Mouse (Mus musculus) heart, embryonic 13.5 days (tissue): Measurements from ENCODE around the gene Hsd17b12. TPM values are rescaled to one million over a fixed set of nuclear protein-coding genes. Genes with fewer than 3 reads are reported as not detected.

Experiments used
- ATAC-seq: fragments of 200-750 bp; cut with Nextera tagmentation; 2 replicates; pipeline ENCODE4 v1.8.0; 2017; ENCODE audit warnings: moderate TSS enrichment; ENCODE audit not compliant: insufficient number of reproducible peaks, low FRiP score, low TSS enrichment; ENCODE audit errors: extremely low read depth
- H3K27ac ChIP-seq: fragments of 300-500 bp; sonication (generic); replicated peaks from 2 replicates; pipeline ENCODE4 v1.5.1; 2015; ENCODE audit warnings: moderate library complexity, mild to moderate bottlenecking, inconsistent platforms
- H3K27me3 ChIP-seq: fragments of 300-500 bp; sonication (generic); replicated peaks from 2 replicates; pipeline ENCODE4 v1.6.1; 2015; ENCODE audit warnings: mild to moderate bottlenecking, inconsistent platforms
- H3K36me3 ChIP-seq: fragments of 300-500 bp; sonication (generic); 2 replicates; pipeline ENCODE4 v1.6.1; 2015; ENCODE audit warnings: mild to moderate bottlenecking, inconsistent platforms
- H3K4me1 ChIP-seq: fragments of 300-500 bp; sonication (generic); 2 replicates; pipeline ENCODE4 v1.6.1; 2015; ENCODE audit warnings: inconsistent platforms
- H3K4me2 ChIP-seq: fragments of 300-500 bp; sonication (generic); 2 replicates; pipeline ENCODE4 v1.6.1; 2015; ENCODE audit warnings: inconsistent platforms, mild to moderate bottlenecking, moderate library complexity
- H3K4me3 ChIP-seq: fragments of 300-500 bp; sonication (generic); 2 replicates; pipeline ENCODE4 v1.5.1; 2015; ENCODE audit warnings: moderate library complexity, mild to moderate bottlenecking, inconsistent platforms
- H3K9ac ChIP-seq: fragments of 300-500 bp; sonication (generic); 2 replicates; pipeline ENCODE4 v1.6.1; 2015; ENCODE audit warnings: inconsistent platforms, mild to moderate bottlenecking, moderate library complexity
- H3K9me3 ChIP-seq: fragments of 300-500 bp; sonication (generic); 2 replicates; pipeline ENCODE4 v1.6.1; 2016; ENCODE audit warnings: inconsistent platforms
- WGBS: fragments of 180-500 bp; shearing (Covaris S2); methylation state at CpG from one replicate; pipeline ENCODE4 v1.1.7; 2015; ENCODE audit warnings: mixed read lengths; 5-methylcytosine and 5-hydroxymethylcytosine counted together
- polyA plus RNA-seq: library from polyadenylated mRNA; unstranded; fragments of >200 nt; fragmentation: Nextera tagmentation; extraction: Ambion mirVana; gene quantifications from 2 replicates; pipeline ENCODE4 v1.2.1, GENCODE M21; 2015

Hsd17b12 gene
- polyA plus RNA-seq, 1 experiment from 2014 or later = 66.7 TPM

GRCm38 (mm10) chr2:94044174-94044573 lies 113.6 kb downstream of the Hsd17b12 start:
- Histone ChIP-seq H3K4me1 (peaks cover 49% of the 10 kb centered on the region), H3K27me3 (no peaks in the 10 kb centered on the region), H3K9me3 (no peaks in the 10 kb centered on the region), H3K9ac (no peak overlapping the region), H3K36me3 (0 out of 2 replicates have a peak, but pooled peaks cover 4% of the 10 kb centered on the region), H3K4me2 (no peak overlapping the region), H3K27ac (peak overlapping the region; percentile 79; the same call in 1 of the 2 replicates), H3K4me3 (no peak overlapping the region)
- 74% methylated on average over 2 of the region's 2 CpGs for WGBS
- ATAC-seq = no peak

- Histone ChIP-seq H3K9ac (no peak overlapping the region), H3K36me3 (0 out of 2 replicates have a peak, but pooled peaks cover 4% of the 10 kb centered on the region), H3K4me1 (peaks cover 49% of the 10 kb centered on the region), H3K27ac (no peak overlapping the region), H3K4me3 (no peak overlapping the region), H3K4me2 (no peak overlapping the region), H3K27me3 (no peaks in the 10 kb centered on the region), H3K9me3 (no peaks in the 10 kb centered on the region)
- ATAC-seq = no peak
- WGBS = 66% methylated on average over 5 of the region's 5 CpGs
Measured at GRCm38 (mm10) chr2:94043662-94044061, 114.1 kb downstream of the Hsd17b12 start.

GRCm38 (mm10) chr2:94042461-94042860 lies 115.3 kb downstream of the Hsd17b12 start:
- ATAC-seq = no peak
- no peak overlapping the region for H3K9ac ChIP-seq
- H3K9me3 ChIP-seq = no peaks in the 10 kb centered on the region
- 0 out of 2 replicates have a peak, but pooled peaks cover 4% of the 10 kb centered on the region for H3K36me3 ChIP-seq
- no peaks in the 10 kb centered on the region for H3K27me3 ChIP-seq
- no peak overlapping the region for H3K27ac ChIP-seq
- WGBS = 97% methylated on average over 3 of the region's 3 CpGs
- H3K4me3 ChIP-seq = no peak overlapping the region
- peaks cover 50% of the 10 kb centered on the region for H3K4me1 ChIP-seq
- no peak overlapping the region for H3K4me2 ChIP-seq

- WGBS = 85% methylated on average over 5 of the region's 5 CpGs
- Histone ChIP-seq H3K4me2 (no peak overlapping the region), H3K9ac (no peak overlapping the region), H3K4me1 (peaks cover 36% of the 10 kb centered on the region), H3K27me3 (no peaks in the 10 kb centered on the region), H3K4me3 (no peak overlapping the region), H3K9me3 (no peaks in the 10 kb centered on the region), H3K27ac (no peak overlapping the region), H3K36me3 (0 out of 2 replicates have a peak, but pooled peaks cover 4% of the 10 kb centered on the region)
- ATAC-seq = no peak
Measured at GRCm38 (mm10) chr2:94040391-94041125, 117.2 kb downstream of the Hsd17b12 start.

GRCm38 (mm10) chr2:94035428-94036331 lies 122.1 kb downstream of the Hsd17b12 start:
- Histone ChIP-seq H3K9ac (no peak overlapping the region), H3K4me3 (no peak overlapping the region), H3K4me2 (no peak overlapping the region), H3K4me1 (peaks cover 17% of the 10 kb centered on the region), H3K27ac (no peak overlapping the region), H3K27me3 (no peaks in the 10 kb centered on the region), H3K9me3 (no peaks in the 10 kb centered on the region), H3K36me3 (peaks cover 20% of the 10 kb centered on the region)
- ATAC-seq = no peak
- whole genome bisulfite sequencing = 64% methylated on average over 9 of the region's 9 CpGs

- no peak overlapping the region for H3K4me3 ChIP-seq
Measured at GRCm38 (mm10) chr2:94030602-94031001, 127.2 kb downstream of the Hsd17b12 start.

GRCm38 (mm10) chr2:94024637-94025036 lies 133.1 kb downstream of the Hsd17b12 start:
- H3K9me3 ChIP-seq = no peaks in the 10 kb centered on the region
- H3K4me2 ChIP-seq = no peak overlapping the region
- 0 out of 2 replicates have a peak, but pooled peaks cover 6% of the 10 kb centered on the region for H3K4me1 ChIP-seq
- H3K27me3 ChIP-seq = no peaks in the 10 kb centered on the region
- H3K36me3 ChIP-seq = no peaks in the 10 kb centered on the region
- no peak overlapping the region for H3K27ac ChIP-seq
- no peak for ATAC-seq
- WGBS = 35% methylated on average over 6 of the region's 6 CpGs
- H3K9ac ChIP-seq = no peak overlapping the region
- H3K4me3 ChIP-seq = no peak overlapping the region

More at GRCm38 (mm10) chr2:94030602-94031001, 127.2 kb downstream of the Hsd17b12 start:
- Histone ChIP-seq H3K4me2 (no peak overlapping the region), H3K27ac (no peak overlapping the region), H3K27me3 (no peaks in the 10 kb centered on the region), H3K9me3 (no peaks in the 10 kb centered on the region), H3K9ac (no peak overlapping the region), H3K36me3 (peaks cover 20% of the 10 kb centered on the region), H3K4me1 (no peaks in the 10 kb centered on the region)
- no peak for ATAC-seq

- no peaks in the 10 kb centered on the region; the same call in 1 of the 2 replicates for H3K27me3 ChIP-seq
- peak; percentile 85 for ATAC-seq
- H3K27ac ChIP-seq = peak within 1 kb of the TSS; percentile 66
- WGBS = 4% methylated on average over 47 of the region's 47 CpGs
- H3K4me2 ChIP-seq = peak within 1 kb of the TSS; percentile 93
- peak within 1 kb of the TSS; percentile 96 for H3K4me3 ChIP-seq
- peaks cover 13% of the 10 kb centered on the region for H3K4me1 ChIP-seq
- peaks cover 29% of the 10 kb centered on the region for H3K36me3 ChIP-seq
- peak within 1 kb of the TSS; percentile 93 for H3K9ac ChIP-seq
- peaks cover 4% of the 10 kb centered on the region for H3K9me3 ChIP-seq
Measured at GRCm38 (mm10) chr2:94010335-94011291, 147.2 kb downstream of the Hsd17b12 start, which contains the start of gene Alkbh3. Gene Alkbh3, minus strand, starts transcription at chr2:94010807.

- Histone ChIP-seq H3K4me3 (no peak overlapping the region), H3K4me2 (no peak overlapping the region), H3K4me1 (peaks cover 5% of the 10 kb centered on the region; the same call in 1 of the 2 replicates), H3K27ac (no peak overlapping the region), H3K9me3 (no peaks in the 10 kb centered on the region), H3K27me3 (no peaks in the 10 kb centered on the region), H3K9ac (no peak overlapping the region), H3K36me3 (peaks cover 95% of the 10 kb centered on the region)
- no peak for ATAC-seq
- WGBS = 2% methylated on average over 2 of the region's 2 CpGs
Measured at GRCm38 (mm10) chr2:94002331-94002730, 155.4 kb downstream of the Hsd17b12 start.

- H3K4me1 ChIP-seq = peaks cover 5% of the 10 kb centered on the region; the same call in 1 of the 2 replicates
- no peaks in the 10 kb centered on the region for H3K9me3 ChIP-seq
- 73% methylated on average over 4 of the region's 4 CpGs for WGBS
- peaks cover 95% of the 10 kb centered on the region for H3K36me3 ChIP-seq
- no peak overlapping the region for H3K27ac ChIP-seq
- ATAC-seq = no peak
- no peak overlapping the region for H3K9ac ChIP-seq
- H3K4me3 ChIP-seq = no peak overlapping the region
- no peaks in the 10 kb centered on the region for H3K27me3 ChIP-seq
- no peak overlapping the region for H3K4me2 ChIP-seq
Measured at GRCm38 (mm10) chr2:94001918-94002317, 155.8 kb downstream of the Hsd17b12 start.
